Mouse (Mus musculus) bone marrow macrophage, adult 2 months (primary cell): ENCODE measurements at regions not wholly inside any gene's neighbourhood (a gene's known extent, or its start where the extent isn't known, plus 50 kb on each side); places are given as distances from the start of the nearest gene placed in this dataset.

Experiments used
- CTCF ChIP-seq: IDR thresholded peaks from 2 replicates; pipeline ENCODE4 v1.5.1; 2012; ENCODE audit warnings: low read depth, mild to moderate bottlenecking, low read length, moderate library complexity
- POLR2A ChIP-seq: IDR thresholded peaks from 2 replicates; pipeline ENCODE4 v1.6.1; 2012; ENCODE audit warnings: mild to moderate bottlenecking, low read depth, low read length, borderline replicate concordance

- TF ChIP-seq CTCF (no peak), POLR2A (no peak)
These were observed 144.8 kb upstream of the 1700025G04Rik start for GRCm38 (mm10) chr1:152234716-152235115.
